Mouse (Mus musculus) liver, postnatal 0 days (tissue): ENCODE data around the gene Tmtc1.

Experiments used
- CTCF ChIP-seq: sonication (generic); IDR thresholded peaks from 2 replicates; pipeline ENCODE4 v1.5.1; 2016; ENCODE audit warnings: antibody characterized with exemption, low read depth
- EP300 ChIP-seq: IDR thresholded peaks from 2 replicates; pipeline ENCODE4 v1.6.1; 2016; ENCODE audit warnings: antibody characterized with exemption, low read depth, mild to moderate bottlenecking

DNA sequence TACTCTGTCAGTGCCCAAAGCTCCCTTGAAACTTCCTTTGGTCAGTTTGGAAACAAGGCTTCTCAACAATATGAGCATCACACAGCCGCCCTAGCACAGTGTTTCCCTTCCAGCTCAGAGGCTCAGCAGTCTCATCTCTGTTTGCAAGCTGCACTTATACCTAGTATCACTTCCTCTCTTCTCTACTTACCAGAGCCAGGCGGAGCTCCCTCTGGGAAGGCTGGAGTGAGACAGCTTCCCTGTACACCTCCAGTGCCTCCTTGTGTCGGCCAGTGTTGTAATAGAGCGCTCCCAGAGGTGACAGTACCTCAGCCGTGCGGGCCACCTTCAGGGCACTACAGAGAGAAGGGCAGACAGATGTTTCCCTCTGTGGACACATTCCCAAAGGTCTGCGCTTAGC, 197.6 kb downstream of the Tmtc1 start:
- no peak for TF ChIP-seq CTCF
- TF ChIP-seq EP300: no peak
